Mouse (Mus musculus) embryonic facial prominence, embryonic 13.5 days (tissue): Measurements from ENCODE around the gene Dact2. TPM values are rescaled to one million over a fixed set of nuclear protein-coding genes. Genes with fewer than 3 reads are reported as not detected.

ENCODE experiments used
- ATAC-seq: fragments of 200-750 bp; cut with Nextera tagmentation; 2 replicates; pipeline ENCODE4 v1.8.0; 2017; ENCODE audit warnings: low read depth; ENCODE audit not compliant: insufficient number of reproducible peaks, insufficient read depth, low FRiP score, low TSS enrichment
- H3K27ac ChIP-seq: fragments of 300-500 bp; sonication (generic); 2 replicates; pipeline ENCODE4 v1.5.1; 2015; ENCODE audit warnings: moderate library complexity, mild to moderate bottlenecking, inconsistent platforms
- H3K27me3 ChIP-seq: fragments of 300-500 bp; sonication (generic); 2 replicates; pipeline ENCODE4 v1.6.1; 2015; ENCODE audit warnings: mild to moderate bottlenecking, inconsistent platforms
- H3K36me3 ChIP-seq: fragments of 300-500 bp; sonication (generic); 2 replicates; pipeline ENCODE4 v1.6.1; 2015; ENCODE audit warnings: mild to moderate bottlenecking, inconsistent platforms
- H3K4me1 ChIP-seq: fragments of 300-500 bp; sonication (generic); 2 replicates; pipeline ENCODE4 v1.6.1; 2015; ENCODE audit warnings: inconsistent platforms
- H3K4me2 ChIP-seq: fragments of 300-500 bp; sonication (generic); 2 replicates; pipeline ENCODE4 v1.6.1; 2015; ENCODE audit warnings: moderate library complexity, mild to moderate bottlenecking, inconsistent platforms
- H3K4me3 ChIP-seq: fragments of 300-500 bp; sonication (generic); 2 replicates; pipeline ENCODE4 v1.5.1; 2015; ENCODE audit warnings: mild to moderate bottlenecking, inconsistent platforms
- H3K9ac ChIP-seq: fragments of 300-500 bp; sonication (generic); 2 replicates; pipeline ENCODE4 v1.6.1; 2015; ENCODE audit warnings: mild to moderate bottlenecking, inconsistent platforms
- H3K9me3 ChIP-seq: fragments of 300-500 bp; sonication (generic); 2 replicates; pipeline ENCODE4 v1.6.1; 2016; ENCODE audit warnings: inconsistent platforms
- WGBS: fragments of 180-500 bp; shearing (Covaris S2); methylation state at CpG from one replicate; pipeline ENCODE4 v1.1.7; 2015; ENCODE audit warnings: mixed read lengths; 5-methylcytosine and 5-hydroxymethylcytosine counted together
- polyA plus RNA-seq: library from polyadenylated mRNA; unstranded; fragments of >200 nt; fragmentation: Nextera tagmentation; extraction: Ambion mirVana; gene quantifications from 2 replicates; pipeline ENCODE4 v1.2.1, GENCODE M21; 2015

Dact2 gene
- 2.5 and 3.1 TPM in 2 replicates for polyA plus RNA-seq

DNA sequence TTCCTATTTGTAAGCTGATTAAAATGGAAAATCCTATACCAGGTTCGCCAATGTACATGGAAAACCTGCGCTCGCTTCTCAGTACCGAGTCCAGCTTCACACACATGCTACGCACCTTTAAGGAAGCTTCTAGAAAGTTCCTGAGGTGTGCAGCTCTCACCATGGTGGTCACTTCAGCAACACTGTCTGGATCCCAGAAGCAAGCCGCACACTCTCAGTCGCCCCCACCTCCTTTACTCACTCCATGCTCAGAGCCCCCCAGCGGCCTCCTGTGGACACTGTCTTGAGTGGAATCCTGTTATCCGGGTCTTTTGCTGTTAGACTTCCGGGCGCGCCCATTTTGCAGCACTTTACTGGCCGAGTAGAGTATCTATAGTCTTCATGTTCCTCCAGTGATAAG, at the start of gene Dact2:
Gene Dact2, minus strand, starts transcription at position 244 of the 400 bp plus-strand sequence.
- no peak for ATAC-seq
- H3K4me1 ChIP-seq, result peaks cover 57% of the 10 kb centered on the region
- H3K27me3 ChIP-seq, result peaks cover 74% of the 10 kb centered on the region
- peak within 1 kb of the TSS; percentile 74 for H3K4me3 ChIP-seq
- H3K4me2 ChIP-seq, result peak within 1 kb of the TSS; percentile 97
- no peaks in the 10 kb centered on the region for H3K9me3 ChIP-seq
- WGBS, result 44% methylated on average over 13 of the region's 13 CpGs
- peak within 1 kb of the TSS; percentile 79 for H3K9ac ChIP-seq
- peak within 1 kb of the TSS; percentile 48 for H3K27ac ChIP-seq
- H3K36me3 ChIP-seq, result no peaks in the 10 kb centered on the region

DNA sequence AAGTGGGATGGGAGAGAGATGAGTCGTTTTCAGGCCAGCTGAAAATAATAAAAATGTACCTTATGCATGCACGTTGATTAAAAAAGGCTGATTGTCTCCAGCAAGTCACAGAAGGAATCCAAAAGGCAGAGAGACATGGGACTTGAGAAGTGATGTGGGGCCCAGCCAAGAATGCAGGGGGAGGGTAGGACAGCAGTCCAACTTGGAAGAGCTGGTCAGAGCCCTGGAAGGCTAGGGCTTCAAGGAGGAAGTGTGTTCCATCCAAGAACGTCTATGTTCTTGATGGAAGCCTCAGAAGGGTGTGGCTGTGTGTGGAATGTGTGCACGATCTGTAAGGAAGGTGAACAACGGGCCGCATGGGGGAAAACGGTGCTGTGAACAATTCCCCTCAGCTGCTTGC, 48.4 kb upstream of the Dact2 start:
- no peaks in the 10 kb centered on the region for H3K36me3 ChIP-seq
- ATAC-seq, result no peak
- WGBS, result 55% methylated on average over 7 of the region's 7 CpGs

GRCm38 (mm10) chr17:14250401-14250800, 46.3 kb upstream of the Dact2 start:
- Histone ChIP-seq H3K4me1 (peaks cover 27% of the 10 kb centered on the region), H3K4me3 (no peak overlapping the region), H3K36me3 (no peaks in the 10 kb centered on the region), H3K4me2 (no peak overlapping the region), H3K9ac (no peak overlapping the region), H3K27ac (no peak overlapping the region), H3K9me3 (no peaks in the 10 kb centered on the region), H3K27me3 (no peaks in the 10 kb centered on the region; the same call in 1 of the 2 replicates)
- 61% methylated on average over 8 of the region's 8 CpGs for WGBS
- no peak for ATAC-seq

More for the DNA sequence above, 48.4 kb upstream of the Dact2 start:
- Histone ChIP-seq H3K4me2 (no peak overlapping the region), H3K4me1 (peaks cover 27% of the 10 kb centered on the region), H3K9ac (no peak overlapping the region), H3K27ac (no peak overlapping the region; the same call in 1 of the 2 replicates), H3K4me3 (no peak overlapping the region), H3K9me3 (no peaks in the 10 kb centered on the region), H3K27me3 (no peaks in the 10 kb centered on the region; the same call in 1 of the 2 replicates)

- H3K27ac ChIP-seq, result no peak overlapping the region
- peaks cover 34% of the 10 kb centered on the region for H3K4me1 ChIP-seq
- H3K4me3 ChIP-seq, result no peak overlapping the region
- no peak for ATAC-seq
- no peaks in the 10 kb centered on the region for H3K9me3 ChIP-seq
- 70% methylated on average over 4 of the region's 4 CpGs for WGBS
- no peaks in the 10 kb centered on the region; the same call in 1 of the 2 replicates for H3K27me3 ChIP-seq
- H3K4me2 ChIP-seq, result no peak overlapping the region
- no peak overlapping the region for H3K9ac ChIP-seq
- no peaks in the 10 kb centered on the region for H3K36me3 ChIP-seq
Observed at GRCm38 (mm10) chr17:14249595-14249994, 45.5 kb upstream of the Dact2 start.

DNA sequence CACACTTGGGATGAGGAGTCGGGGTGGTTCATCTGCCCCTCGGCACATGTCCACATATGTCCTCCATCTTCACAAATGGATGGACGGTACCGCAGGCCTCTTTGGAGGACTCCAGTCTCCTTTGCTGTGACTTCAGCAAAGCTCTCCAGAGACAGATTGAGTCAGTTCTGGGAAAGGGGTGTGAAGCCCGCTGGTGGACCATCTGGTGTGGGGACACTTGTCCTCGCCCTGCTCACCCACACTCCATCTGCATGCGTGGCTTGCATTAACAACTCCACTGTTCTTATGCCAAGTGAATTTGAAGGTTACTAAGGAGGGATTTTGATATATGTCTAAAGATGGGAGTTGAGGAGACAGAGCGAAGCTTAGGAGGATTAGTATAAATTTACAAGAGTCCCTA, 43.8 kb upstream of the Dact2 start:
- Histone ChIP-seq H3K36me3 (no peaks in the 10 kb centered on the region), H3K9ac (no peak overlapping the region), H3K9me3 (no peaks in the 10 kb centered on the region), H3K27ac (no peak overlapping the region), H3K4me2 (no peak overlapping the region), H3K4me1 (peaks cover 27% of the 10 kb centered on the region), H3K4me3 (no peak overlapping the region), H3K27me3 (no peaks in the 10 kb centered on the region)
- ATAC-seq, result no peak
- WGBS, result 86% methylated on average over 8 of the region's 8 CpGs

GRCm38 (mm10) chr17:14246266-14246665, 42.2 kb upstream of the Dact2 start:
- no peak overlapping the region for H3K4me3 ChIP-seq
- H3K36me3 ChIP-seq, result no peaks in the 10 kb centered on the region
- no peak overlapping the region for H3K4me2 ChIP-seq
- peaks cover 15% of the 10 kb centered on the region for H3K4me1 ChIP-seq
- no peak for ATAC-seq
- no peaks in the 10 kb centered on the region for H3K27me3 ChIP-seq
- 84% methylated on average over 2 of the region's 2 CpGs for WGBS
- no peaks in the 10 kb centered on the region for H3K9me3 ChIP-seq
- no peak overlapping the region for H3K27ac ChIP-seq
- no peak overlapping the region for H3K9ac ChIP-seq

- no peak for ATAC-seq
- Histone ChIP-seq H3K9me3 (no peaks in the 10 kb centered on the region), H3K4me1 (peaks cover 15% of the 10 kb centered on the region; the same call in 1 of the 2 replicates), H3K4me3 (no peak overlapping the region), H3K27me3 (no peaks in the 10 kb centered on the region), H3K9ac (no peak overlapping the region), H3K27ac (peak overlapping the region; percentile 56; the same call in 1 of the 2 replicates), H3K4me2 (no peak overlapping the region), H3K36me3 (no peaks in the 10 kb centered on the region)
- 60% methylated on average over 11 of the region's 11 CpGs for WGBS
Observed at GRCm38 (mm10) chr17:14244195-14244965, 40.3 kb upstream of the Dact2 start.

- Histone ChIP-seq H3K27ac (no peak overlapping the region), H3K9ac (no peak overlapping the region), H3K4me2 (no peak overlapping the region), H3K36me3 (no peaks in the 10 kb centered on the region), H3K4me1 (peaks cover 17% of the 10 kb centered on the region), H3K27me3 (no peaks in the 10 kb centered on the region; the same call in 1 of the 2 replicates), H3K9me3 (no peaks in the 10 kb centered on the region), H3K4me3 (no peak overlapping the region)
- ATAC-seq, result no peak
- WGBS, result 85% methylated on average over 8 of the region's 8 CpGs
Observed at GRCm38 (mm10) chr17:14242634-14243033, 38.5 kb upstream of the Dact2 start.

DNA sequence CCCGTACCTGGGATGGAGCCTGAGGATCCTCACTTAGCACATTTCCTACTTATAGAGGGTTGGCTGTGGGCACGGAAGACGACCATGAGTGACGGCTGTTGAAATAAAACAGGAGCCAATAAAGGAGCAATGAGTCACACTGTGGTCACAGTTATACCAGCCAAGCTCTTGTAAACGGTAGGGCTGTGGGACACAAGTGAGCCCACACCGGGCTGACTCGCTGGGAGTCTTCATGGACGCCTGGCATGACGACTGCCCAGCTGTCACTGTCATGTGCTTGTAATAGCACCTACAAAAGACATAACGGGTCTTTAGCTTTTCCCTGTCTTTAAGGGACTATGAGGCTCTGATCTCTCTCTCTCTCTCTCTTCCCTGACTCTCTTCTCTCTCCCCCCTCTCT, 35.9 kb upstream of the Dact2 start:
- Histone ChIP-seq H3K4me2 (no peak overlapping the region), H3K4me3 (no peak overlapping the region), H3K36me3 (no peaks in the 10 kb centered on the region), H3K4me1 (peaks cover 23% of the 10 kb centered on the region), H3K27ac (no peak overlapping the region), H3K9ac (no peak overlapping the region), H3K27me3 (peaks cover 9% of the 10 kb centered on the region), H3K9me3 (no peaks in the 10 kb centered on the region)
- ATAC-seq, result no peak
- WGBS, result 87% methylated on average over 10 of the region's 10 CpGs

DNA sequence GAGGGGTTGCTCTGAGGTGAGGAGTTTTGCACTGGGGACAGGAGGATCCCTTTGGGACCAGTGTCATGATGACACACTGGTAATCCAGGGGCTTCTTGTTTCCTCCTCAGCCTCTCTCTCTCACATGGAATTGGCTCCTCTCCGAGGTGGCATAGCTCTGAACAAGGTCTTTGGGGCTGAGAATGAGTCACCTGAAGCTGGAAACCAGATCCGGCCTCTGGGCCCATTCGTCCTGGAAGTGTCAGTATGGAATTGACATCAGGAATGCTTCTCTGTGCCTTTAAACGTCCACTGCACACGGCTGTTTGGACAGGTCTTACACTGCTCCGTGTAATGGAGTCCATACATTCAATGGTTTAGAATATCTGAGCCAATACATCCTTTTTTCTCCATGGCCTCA, 33.0 kb upstream of the Dact2 start:
- ATAC-seq, result no peak
- WGBS, result 41% methylated on average over 6 of the region's 6 CpGs
- H3K4me2 ChIP-seq, result no peak overlapping the region

GRCm38 (mm10) chr17:14234774-14235389, 30.8 kb upstream of the Dact2 start:
- no peak for ATAC-seq
- WGBS, result 52% methylated on average over 12 of the region's 12 CpGs

More for the DNA sequence above, 33.0 kb upstream of the Dact2 start:
- no peak overlapping the region for H3K27ac ChIP-seq
- no peak overlapping the region for H3K9ac ChIP-seq
- H3K4me1 ChIP-seq, result peaks cover 18% of the 10 kb centered on the region
- H3K4me3 ChIP-seq, result no peak overlapping the region
- no peaks in the 10 kb centered on the region for H3K9me3 ChIP-seq
- no peaks in the 10 kb centered on the region for H3K36me3 ChIP-seq
- peaks cover 14% of the 10 kb centered on the region for H3K27me3 ChIP-seq

DNA sequence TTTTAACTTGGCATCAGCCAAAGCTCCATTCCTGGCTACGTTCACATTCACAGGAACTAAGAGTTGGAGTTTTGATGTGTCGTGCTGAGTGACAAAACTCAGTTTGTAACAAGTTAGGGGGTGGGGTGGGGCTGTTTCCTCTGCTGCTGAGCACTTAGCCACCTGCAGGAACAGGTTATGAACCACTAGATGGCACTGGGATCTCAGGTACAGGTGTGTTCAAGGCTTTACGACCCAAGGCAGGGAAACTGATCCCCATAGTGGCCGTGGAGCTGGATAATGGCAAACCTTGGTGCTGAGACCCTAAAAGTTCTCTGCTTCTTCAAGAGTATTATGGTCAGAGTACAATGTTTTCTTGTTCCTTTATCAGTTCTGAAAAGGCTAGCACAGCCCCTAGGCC, 29.6 kb upstream of the Dact2 start:
- peaks cover 41% of the 10 kb centered on the region for H3K4me1 ChIP-seq
- H3K27ac ChIP-seq, result no peak overlapping the region
- ATAC-seq, result no peak
- 0 out of 2 replicates have a peak overlapping the region, but pooled peaks have one; percentile 7 for H3K9ac ChIP-seq
- no peak overlapping the region for H3K4me2 ChIP-seq
- H3K4me3 ChIP-seq, result no peak overlapping the region
- H3K27me3 ChIP-seq, result peaks cover 21% of the 10 kb centered on the region
- H3K36me3 ChIP-seq, result no peaks in the 10 kb centered on the region
- WGBS, result 39% methylated on average over 4 of the region's 4 CpGs
- no peaks in the 10 kb centered on the region for H3K9me3 ChIP-seq

More at GRCm38 (mm10) chr17:14234774-14235389, 30.8 kb upstream of the Dact2 start:
- no peak overlapping the region for H3K4me2 ChIP-seq
- H3K27me3 ChIP-seq, result peaks cover 21% of the 10 kb centered on the region
- H3K9ac ChIP-seq, result no peak overlapping the region
- H3K4me3 ChIP-seq, result no peak overlapping the region
- H3K4me1 ChIP-seq, result peaks cover 35% of the 10 kb centered on the region
- no peaks in the 10 kb centered on the region for H3K36me3 ChIP-seq
- H3K27ac ChIP-seq, result no peak overlapping the region
- no peaks in the 10 kb centered on the region for H3K9me3 ChIP-seq
